Mouse (Mus musculus) kidney, adult 2 months (tissue): ENCODE measurements around the gene Cdc14a. TPM values are rescaled to one million over a fixed set of nuclear protein-coding genes. Genes with fewer than 3 reads are reported as not detected.

Source experiments
- DNase-seq: peaks from one replicate; pipeline ENCODE4 v3.0.0; 2021
- H3K27ac ChIP-seq: fragments of 200-500 bp; 2 replicates; pipeline ENCODE4 v1.5.1; 2012; ENCODE audit warnings: low read depth, low read length, control low read depth, inconsistent platforms; ENCODE audit not compliant: insufficient read depth
- H3K27me3 ChIP-seq: fragments of 200-500 bp; replicated peaks from 2 replicates; pipeline ENCODE4 v1.6.1; 2012; ENCODE audit warnings: mild to moderate bottlenecking, moderate library complexity, low read length, inconsistent platforms; ENCODE audit not compliant: control insufficient read depth, insufficient read depth
- H3K36me3 ChIP-seq: fragments of 200-500 bp; 2 replicates; pipeline ENCODE4 v1.6.1; 2012; ENCODE audit warnings: mild to moderate bottlenecking, moderate library complexity, low read length, inconsistent platforms; ENCODE audit not compliant: control insufficient read depth, insufficient read depth
- H3K4me1 ChIP-seq: fragments of 200-500 bp; 2 replicates; pipeline ENCODE4 v1.6.1; 2011; ENCODE audit warnings: low read length; ENCODE audit not compliant: control insufficient read depth, insufficient read depth
- H3K4me3 ChIP-seq: fragments of 200-500 bp; 2 replicates; pipeline ENCODE4 v1.5.1; 2011; ENCODE audit warnings: mild to moderate bottlenecking, low read depth, low read length, control low read depth; ENCODE audit not compliant: insufficient read depth
- CTCF ChIP-seq: fragments of 200-500 bp; conservative IDR thresholded peaks from 2 replicates; pipeline ENCODE4 v1.5.1; 2011; ENCODE audit warnings: low read depth, mild to moderate bottlenecking, control low read depth, low read length, moderate library complexity, mixed read lengths; ENCODE audit not compliant: insufficient read depth, insufficient read length
- POLR2A ChIP-seq: fragments of 200-500 bp; IDR thresholded peaks from one replicate; pipeline ENCODE4 v1.6.1; 2011; ENCODE audit warnings: low read depth, low read length, control low read depth
- WGBS: fragments of 180-500 bp; shearing (Covaris S2); methylation state at CpG from one replicate; pipeline ENCODE4 v1.1.7; 2018; 5-methylcytosine and 5-hydroxymethylcytosine counted together
- polyA plus RNA-seq: library from polyadenylated mRNA; depleted of rRNA; stranded (reverse); fragments of >200 nt; gene quantifications from 2 replicates; pipeline ENCODE4 v1.2.3, GENCODE M21; 2012

Gene Cdc14a
- polyA plus RNA-seq, 1 experiment: 5.5 TPM

DNA sequence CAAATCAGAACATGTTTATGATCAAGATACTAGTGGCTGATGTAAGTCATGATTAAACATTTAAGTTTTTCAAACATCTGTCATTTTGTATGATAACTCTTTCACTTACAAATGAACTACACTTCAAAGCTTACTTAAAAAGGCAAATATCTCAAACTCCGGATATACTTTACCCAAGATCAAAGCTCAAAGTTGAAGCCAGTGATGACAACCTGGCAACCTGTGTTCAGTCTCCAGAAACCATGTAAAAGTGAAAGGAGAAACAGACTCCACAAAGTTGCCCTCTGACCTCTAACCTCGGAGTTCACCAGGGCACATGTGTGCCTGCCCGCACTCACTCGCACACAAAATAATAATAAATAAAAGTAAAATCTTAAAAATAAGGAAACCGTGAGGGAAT lies 49.3 kb downstream of the Cdc14a start:
- H3K27me3 ChIP-seq: no peaks in the 10 kb centered on the region; the same call in 1 of the 2 replicates
- H3K4me1 ChIP-seq: peaks cover 3% of the 10 kb centered on the region; the same call in 1 of the 2 replicates
- no peak overlapping the region for H3K4me3 ChIP-seq
- peak; percentile 36 for DNase-seq
- TF ChIP-seq CTCF: no peak
- no peak for TF ChIP-seq POLR2A
- no peak overlapping the region for H3K27ac ChIP-seq
- WGBS: 65% methylated on average over 5 of the region's 5 CpGs
- H3K36me3 ChIP-seq: no peaks in the 10 kb centered on the region

DNA sequence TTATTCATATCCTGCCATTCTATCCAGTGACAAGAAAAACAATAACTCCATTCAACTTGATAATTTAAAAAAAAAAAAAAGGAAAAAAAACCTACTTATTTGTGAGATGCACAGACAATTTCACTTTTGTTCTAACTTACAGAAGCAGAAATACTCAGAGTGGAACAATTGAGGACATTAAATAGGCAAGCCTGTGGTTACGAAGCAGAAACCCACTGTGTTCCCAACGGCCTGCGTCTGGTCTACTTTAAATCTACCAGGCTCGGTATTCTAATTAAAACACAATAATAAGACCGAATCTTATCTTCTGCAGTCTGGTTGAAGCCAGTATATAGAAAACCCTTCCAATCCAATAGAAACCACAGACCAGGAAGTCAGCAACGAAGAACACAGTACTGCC lies 50.6 kb downstream of the Cdc14a start:
- H3K36me3 ChIP-seq: no peaks in the 10 kb centered on the region
- H3K27ac ChIP-seq: peak overlapping the region; percentile 45
- no peaks in the 10 kb centered on the region; the same call in 1 of the 2 replicates for H3K27me3 ChIP-seq
- TF ChIP-seq POLR2A: no peak
- TF ChIP-seq CTCF: no peak
- no peak for DNase-seq
- WGBS: 76% methylated on average over 6 of the region's 6 CpGs
- H3K4me3 ChIP-seq: no peak overlapping the region
- no peaks in the 10 kb centered on the region; the same call in 1 of the 2 replicates for H3K4me1 ChIP-seq

- Histone ChIP-seq H3K27ac (no peak overlapping the region), H3K4me3 (no peak overlapping the region), H3K36me3 (no peaks in the 10 kb centered on the region), H3K27me3 (no peaks in the 10 kb centered on the region; the same call in 1 of the 2 replicates), H3K4me1 (no peaks in the 10 kb centered on the region)
- DNase-seq: peak; percentile 46
- TF ChIP-seq POLR2A: no peak
- no peak for TF ChIP-seq CTCF
- 23% methylated on average over 4 of the region's 4 CpGs for WGBS
Observed at GRCm38 (mm10) chr3:116368868-116369437, 54.9 kb downstream of the Cdc14a start.

DNA sequence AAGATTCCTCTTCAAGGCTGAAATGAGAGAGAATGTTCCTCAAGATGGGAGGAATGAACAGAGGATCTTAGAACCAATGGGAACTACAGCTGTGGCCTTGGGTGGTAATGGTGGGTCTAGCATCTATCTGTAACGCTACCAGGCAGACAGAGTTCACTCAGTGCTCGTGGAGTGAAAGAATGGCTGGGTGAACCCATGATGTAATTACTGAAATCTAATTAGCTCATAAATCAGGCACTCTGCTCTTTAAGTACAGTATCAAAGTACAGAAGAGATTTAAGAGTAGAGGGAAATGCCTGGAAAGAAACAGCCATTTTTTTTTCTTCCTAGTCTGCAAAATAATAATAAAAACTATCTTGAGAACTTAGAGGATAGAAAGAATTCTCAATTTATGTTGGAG lies 57.7 kb downstream of the Cdc14a start:
- TF ChIP-seq POLR2A (no peak), CTCF (no peak)
- DNase-seq: no peak
- no peak overlapping the region for H3K4me3 ChIP-seq
- H3K27ac ChIP-seq: no peak overlapping the region
- no peaks in the 10 kb centered on the region for H3K27me3 ChIP-seq
- WGBS: 47% methylated on average over 2 of the region's 2 CpGs
- no peaks in the 10 kb centered on the region for H3K36me3 ChIP-seq
- no peaks in the 10 kb centered on the region for H3K4me1 ChIP-seq

- no peak overlapping the region for H3K27ac ChIP-seq
Observed at GRCm38 (mm10) chr3:116361906-116362305, 61.9 kb downstream of the Cdc14a start.

GRCm38 (mm10) chr3:116361101-116361500 lies 62.7 kb downstream of the Cdc14a start:
- Histone ChIP-seq H3K27me3 (no peaks in the 10 kb centered on the region), H3K4me1 (no peaks in the 10 kb centered on the region; the same call in 1 of the 2 replicates), H3K36me3 (no peaks in the 10 kb centered on the region), H3K4me3 (no peak overlapping the region), H3K27ac (no peak overlapping the region)
- no peak for TF ChIP-seq CTCF
- no peak for TF ChIP-seq POLR2A
- 90% methylated on average over 5 of the region's 5 CpGs for WGBS
- no peak for DNase-seq

More at GRCm38 (mm10) chr3:116361906-116362305, 61.9 kb downstream of the Cdc14a start:
- H3K27me3 ChIP-seq: no peaks in the 10 kb centered on the region
- H3K36me3 ChIP-seq: no peaks in the 10 kb centered on the region
- WGBS: 91% methylated on average over 7 of the region's 7 CpGs
- H3K4me1 ChIP-seq: no peaks in the 10 kb centered on the region; the same call in 1 of the 2 replicates
- DNase-seq: no peak
- TF ChIP-seq POLR2A: no peak
- TF ChIP-seq CTCF: no peak
- no peak overlapping the region for H3K4me3 ChIP-seq

- TF ChIP-seq POLR2A (no peak), CTCF (no peak)
- H3K27ac ChIP-seq: no peak overlapping the region
- H3K4me3 ChIP-seq: no peak overlapping the region
- DNase-seq: no peak
- H3K4me1 ChIP-seq: no peaks in the 10 kb centered on the region; the same call in 1 of the 2 replicates
- WGBS: 95% methylated on average over 7 of the region's 7 CpGs
- no peaks in the 10 kb centered on the region for H3K36me3 ChIP-seq
- H3K27me3 ChIP-seq: no peaks in the 10 kb centered on the region
Observed at GRCm38 (mm10) chr3:116357866-116358265, 66.0 kb downstream of the Cdc14a start.
